In the genomic region with DNA sequence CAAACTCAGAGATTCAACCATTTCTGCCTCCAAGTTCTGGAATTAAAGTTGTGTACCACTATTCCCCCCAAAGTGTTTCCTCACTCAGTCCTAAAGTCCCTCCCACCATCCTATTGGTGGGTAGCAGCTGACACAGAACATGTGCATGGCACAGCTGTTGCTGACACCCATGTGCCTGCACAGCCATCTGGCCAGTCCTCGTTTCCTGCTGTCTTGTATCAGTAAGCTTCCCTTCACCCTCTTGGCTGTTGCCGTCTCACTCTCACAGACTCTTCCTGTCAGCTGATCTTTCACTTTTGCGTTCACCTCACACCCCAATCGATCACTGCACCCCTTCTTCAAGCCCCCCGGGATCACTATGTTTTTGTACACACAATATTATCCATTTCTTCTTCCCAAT, we compare ENCODE assay signal across 8 mouse cellular contexts. TPM values are rescaled to one million over a fixed set of nuclear protein-coding genes. Genes with fewer than 3 reads are reported as not detected.
DNase-seq lines count a peak whose midpoint lies in the region; ATAC-seq lines count a peak whose summit lies in the region.

No protein-coding gene starts in this region.

- no peak overlapping the region for H3K27ac ChIP-seq in midbrain, embryonic 15.5 days
- H3K27ac ChIP-seq in midbrain, embryonic 13.5 days: no peak overlapping the region

- H3K9ac ChIP-seq in midbrain, embryonic 15.5 days: no peak overlapping the region
- no peak overlapping the region for H3K9ac ChIP-seq in midbrain, embryonic 13.5 days (replicated peaks)

- H3K9me3 ChIP-seq in midbrain, embryonic 15.5 days: no peaks in the 10 kb centered on the region
- H3K9me3 ChIP-seq in midbrain, embryonic 13.5 days: no peaks in the 10 kb centered on the region

- 65% methylated on average over 5 of the region's 5 CpGs for WGBS in midbrain, embryonic 15.5 days
- WGBS in midbrain, embryonic 13.5 days: 66% methylated on average over 5 of the region's 5 CpGs

- no peak overlapping the region for H3K4me3 ChIP-seq in midbrain, embryonic 15.5 days
- no peak overlapping the region for H3K4me3 ChIP-seq in midbrain, embryonic 13.5 days (replicated peaks)

- intact Hi-C loops in left cerebral cortex, postnatal 4 days (cut with DNase I): no loop called here

- peaks cover 22% of the 10 kb centered on the region for H3K36me3 ChIP-seq in midbrain, embryonic 15.5 days (replicated peaks)
- peaks cover 31% of the 10 kb centered on the region for H3K36me3 ChIP-seq in midbrain, embryonic 13.5 days

- H3K4me1 ChIP-seq in midbrain, embryonic 15.5 days: no peaks in the 10 kb centered on the region
- peaks cover 12% of the 10 kb centered on the region for H3K4me1 ChIP-seq in midbrain, embryonic 13.5 days (replicated peaks)

- DNase-seq in embryo, embryonic 10 days (ENCODE audit: low spot score): peak; percentile 34
- DNase-seq in embryo, embryonic 10.5 days (ENCODE audit: low spot score): no peak
- peak; percentile 34 for DNase-seq in left cerebral cortex, postnatal 4 days
- peak; percentile 53 for DNase-seq in retina, postnatal 1 day
- DNase-seq in spleen, adult 12 weeks (ENCODE audit: low spot score): no peak
- no peak for DNase-seq in Muller cell, postnatal 12 days (ENCODE audit: inconsistent ontology term)

- H3K27me3 ChIP-seq in midbrain, embryonic 15.5 days (replicated peaks): no peaks in the 10 kb centered on the region
- H3K27me3 ChIP-seq in midbrain, embryonic 13.5 days: no peaks in the 10 kb centered on the region

- no peak overlapping the region for H3K4me2 ChIP-seq in midbrain, embryonic 15.5 days
- no peak overlapping the region for H3K4me2 ChIP-seq in midbrain, embryonic 13.5 days (replicated peaks)

- ATAC-seq in midbrain, embryonic 15.5 days (replicated peaks): 0 out of 2 replicates have a peak, but pooled peaks have one; percentile 30
- no peak for ATAC-seq in midbrain, embryonic 13.5 days

RNA-seq across cellular contexts. Expression of a gene that starts 12.5 kb away (rescaled TPM):
- polyA plus RNA-seq in midbrain, embryonic 15.5 days (2015; fragmentation: Nextera tagmentation; extraction: Ambion mirVana): 20.7 and 21.2 TPM in 2 replicates
- polyA plus RNA-seq in midbrain, embryonic 13.5 days (2015; fragmentation: Nextera tagmentation; extraction: Ambion mirVana): 26.2 and 28.1 TPM in 2 replicates
- 10 to 100 TPM; 23.6 to 25.4 TPM for total RNA-seq in left cerebral cortex, postnatal 4 days (2021)

RNA-seq across cellular contexts. Expression of a gene that starts 14.7 kb away (rescaled TPM):
- polyA plus RNA-seq in midbrain, embryonic 15.5 days (2015; fragmentation: Nextera tagmentation; extraction: Ambion mirVana): 277 and 284 TPM in 2 replicates
- 293 and 295 TPM in 2 replicates for polyA plus RNA-seq in midbrain, embryonic 13.5 days (2015; fragmentation: Nextera tagmentation; extraction: Ambion mirVana)
- total RNA-seq in left cerebral cortex, postnatal 4 days (2021): 100 to 1,000 TPM; 144 to 158 TPM

RNA-seq across cellular contexts. Expression of a gene that starts 53.2 kb away (rescaled TPM):
- 22.5 and 24.6 TPM in 2 replicates for polyA plus RNA-seq in midbrain, embryonic 15.5 days (2015; fragmentation: Nextera tagmentation; extraction: Ambion mirVana)
- 24.7 and 25.3 TPM in 2 replicates for polyA plus RNA-seq in midbrain, embryonic 13.5 days (2015; fragmentation: Nextera tagmentation; extraction: Ambion mirVana)
- total RNA-seq in left cerebral cortex, postnatal 4 days (2021): 10 to 100 TPM; 50.0 to 56.4 TPM

Comparison
In these comparisons a context has a peak if more than half of its experiments do, and no peak if none do; other contexts are left out.
1. DNase-seq: peak in embryo, embryonic 10 days (single experiment), left cerebral cortex, postnatal 4 days (single experiment) and retina, postnatal 1 day (single experiment); none in embryo, embryonic 10.5 days (single experiment), spleen, adult 12 weeks (single experiment) and Muller cell, postnatal 12 days (single experiment).